Mouse (Mus musculus): ENCODE results near the gene Atp5s.

Atp5s gene

DNA sequence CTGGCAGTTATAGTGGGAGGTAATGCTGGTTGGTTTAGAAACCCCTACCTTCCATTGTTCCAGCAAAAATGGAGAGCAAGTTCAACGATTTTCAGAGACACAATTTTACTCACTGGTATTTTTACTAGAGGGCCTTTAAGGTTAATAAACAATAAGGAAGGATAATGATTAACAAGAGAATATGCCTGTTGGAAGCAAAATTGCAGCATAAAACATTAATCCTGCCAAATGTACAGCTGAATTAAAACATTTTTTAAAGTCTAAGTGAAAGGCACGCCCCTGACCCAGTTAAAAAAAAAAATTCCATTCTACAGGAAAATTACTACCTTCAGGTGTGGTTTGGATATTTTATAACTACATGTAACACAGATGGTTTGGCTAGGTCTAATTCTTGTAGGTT lies 53.2 kb downstream of the Atp5s start:
- DNase-seq (ENCODE audit: low spot score) = no peak

- no peak for DNase-seq (ENCODE audit: low spot score)
Measured at GRCm38 (mm10) chr12:69781480-69781879, 56.7 kb downstream of the Atp5s start.

DNA sequence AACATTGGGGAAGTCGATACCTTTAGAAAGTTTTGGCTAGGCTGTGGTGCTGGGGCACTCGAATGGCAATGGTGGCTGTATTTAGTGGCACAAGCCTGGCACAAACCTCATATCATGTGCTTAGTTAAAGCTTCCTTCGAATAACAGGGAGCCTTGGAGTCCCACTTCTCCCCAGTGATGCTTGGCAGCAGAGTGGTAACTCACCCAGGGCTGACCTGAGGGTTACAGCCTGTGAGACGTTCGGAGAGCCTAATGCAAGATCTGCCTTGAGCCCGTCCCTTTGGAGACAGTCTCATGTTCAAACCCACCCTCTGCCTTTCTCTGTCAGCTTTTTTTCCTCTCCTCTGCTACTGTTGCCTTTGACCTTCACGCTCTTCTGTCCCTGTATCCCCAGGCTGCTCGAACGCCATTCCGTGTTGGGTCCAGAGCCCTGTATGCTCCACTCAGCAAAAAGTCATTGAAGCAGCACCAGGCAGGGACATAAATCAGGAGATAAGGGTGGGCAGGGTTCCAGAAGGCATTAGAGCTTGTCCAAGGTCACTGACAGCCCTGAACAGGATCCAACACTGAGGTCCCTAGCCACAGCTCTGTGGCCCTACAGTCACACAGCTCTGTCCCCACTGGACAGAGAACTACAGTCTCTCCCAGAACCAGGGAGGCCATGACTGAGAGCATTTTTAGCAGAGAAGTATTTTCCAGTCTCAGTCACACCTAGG lies 57.3 kb downstream of the Atp5s start:
- DNase-seq (ENCODE audit: low spot score) = no peak

DNA sequence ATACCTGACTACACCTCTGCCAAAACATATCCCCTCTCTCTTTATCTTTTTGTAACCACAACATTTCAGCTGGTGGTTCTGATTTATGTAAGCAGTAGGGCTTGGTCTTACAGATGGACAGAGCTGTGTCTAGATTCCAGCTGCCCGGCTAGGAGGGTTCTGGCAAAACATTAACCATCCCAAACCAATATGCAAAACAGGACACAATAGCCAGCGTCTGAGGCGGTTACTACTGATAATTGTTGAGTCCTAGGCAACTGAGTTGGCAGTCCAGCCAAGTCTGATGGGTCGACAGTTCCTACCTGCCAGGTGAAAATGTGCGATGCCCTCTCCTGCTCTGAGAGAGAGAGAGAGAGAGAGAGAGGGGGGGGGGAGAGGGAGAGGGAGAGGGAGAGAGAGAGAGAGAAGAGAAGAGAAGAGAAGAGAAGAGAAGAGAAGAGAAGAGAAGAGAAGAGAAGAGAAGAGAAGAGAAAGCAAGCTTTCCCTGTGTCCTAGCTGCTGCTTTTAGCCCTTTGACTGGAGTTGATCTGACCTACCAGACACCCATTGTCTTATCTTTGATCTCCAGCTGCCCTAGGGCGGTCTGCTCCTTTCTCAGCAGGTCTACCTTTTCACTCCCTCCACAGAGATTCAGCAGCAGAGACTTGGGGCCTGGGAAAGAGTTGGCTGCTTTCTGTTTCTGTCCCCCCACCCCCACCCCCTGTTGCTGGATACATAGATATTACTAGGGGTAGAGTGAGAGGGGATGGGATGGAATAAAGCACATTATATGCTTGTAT lies 58.7 kb downstream of the Atp5s start:
- no peak for DNase-seq (ENCODE audit: low spot score)

GRCm38 (mm10) chr12:69785471-69785870 lies 60.7 kb downstream of the Atp5s start:
- DNase-seq (ENCODE audit: low spot score) = no peak

GRCm38 (mm10) chr12:69788380-69788779 lies 63.6 kb downstream of the Atp5s start:
- DNase-seq (ENCODE audit: low spot score) = no peak

DNA sequence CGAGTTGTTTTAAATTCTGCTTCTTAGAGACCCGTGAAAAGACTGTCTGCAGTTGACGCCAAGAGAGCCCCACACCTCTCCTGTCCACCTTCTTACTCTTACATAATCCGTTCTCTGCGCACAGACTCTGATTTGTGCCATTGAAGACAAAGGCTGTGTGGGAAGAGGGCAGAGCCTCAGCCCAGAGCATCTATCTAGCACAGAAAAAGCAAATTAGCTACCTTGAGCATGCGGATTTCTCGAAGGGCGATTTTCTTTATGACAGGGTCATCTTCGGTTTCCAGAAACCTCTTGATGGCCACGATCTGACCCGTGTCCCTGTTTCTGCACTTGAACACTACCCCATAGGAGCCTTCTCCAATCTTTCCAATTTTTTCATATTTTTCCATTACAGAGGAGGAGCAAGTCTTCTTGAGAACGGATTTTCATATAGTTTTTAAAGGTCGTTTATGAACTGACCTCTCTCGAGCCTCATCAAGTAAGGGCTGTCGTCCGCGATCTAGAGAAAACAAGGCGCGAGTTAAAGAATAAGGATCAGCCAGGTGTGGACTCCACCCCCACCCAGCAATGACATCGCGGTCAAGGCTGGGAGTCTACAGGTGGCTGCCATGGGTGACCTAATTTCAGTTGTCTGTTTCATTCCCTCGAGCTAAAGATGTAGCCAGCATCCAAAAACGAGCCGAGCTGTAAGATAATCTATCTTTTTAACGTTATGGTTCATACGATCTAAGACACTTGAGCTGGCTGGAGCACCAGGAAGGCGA lies 65.2 kb downstream of the Atp5s start:
- DNase-seq (ENCODE audit: low spot score) = no peak

DNA sequence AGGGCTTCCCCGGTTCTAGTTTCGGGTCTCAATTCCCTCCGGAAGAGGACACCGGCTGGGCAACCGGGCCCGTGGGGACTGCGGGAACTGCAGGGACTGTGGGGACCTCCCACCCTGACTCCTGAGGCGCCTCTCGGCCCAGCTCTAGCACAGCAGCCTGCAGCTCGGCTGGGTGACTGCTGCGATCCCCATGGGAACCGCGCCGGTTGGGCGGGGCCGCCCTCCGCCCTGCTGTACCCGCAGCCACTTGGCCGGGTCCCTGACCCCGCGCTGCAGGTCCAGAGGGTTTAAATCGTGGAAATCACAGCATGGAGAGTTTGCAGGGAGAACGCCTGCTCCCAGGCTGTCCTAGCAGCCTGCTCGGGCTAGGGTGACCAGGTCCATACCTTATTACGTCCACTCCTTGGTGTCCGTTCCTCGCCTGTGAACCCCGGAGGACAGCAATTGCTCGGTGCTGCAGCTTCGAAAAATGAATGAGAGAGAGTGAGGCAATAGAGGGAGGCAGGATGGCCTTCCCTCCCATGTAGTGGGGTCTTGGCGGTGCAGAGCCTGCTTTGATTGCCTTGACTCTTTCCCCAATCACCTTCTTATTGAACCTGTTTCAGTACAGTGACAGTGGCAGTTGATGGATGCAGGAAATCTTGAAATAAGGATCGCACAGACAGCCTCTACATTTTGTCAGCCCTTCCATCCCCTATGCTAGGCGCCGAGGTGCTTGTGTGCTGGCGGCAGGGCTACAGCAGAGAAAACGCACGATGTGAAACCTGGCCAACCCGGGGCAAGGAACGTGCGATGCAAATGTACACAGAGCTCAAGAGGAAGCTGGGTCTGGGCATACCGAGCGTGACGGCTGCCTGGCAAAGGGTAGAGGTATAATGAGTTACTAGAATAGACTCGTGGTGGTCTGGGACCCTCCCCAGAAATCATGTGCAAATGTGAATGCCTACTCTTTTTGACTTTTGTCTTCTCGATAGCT lies 66.1 kb downstream of the Atp5s start, which contains the start of gene Cdkl1:
Gene Cdkl1, minus strand, starts transcription at position 738 of the 976 bp plus-strand sequence.
- peak; percentile 48 for DNase-seq (ENCODE audit: low spot score)
